Mouse (Mus musculus) ES-E14 (cell line): ENCODE measurements around the gene Tmem189.

ENCODE experiments used
- CHD2 ChIP-seq: IDR thresholded peaks from 2 replicates; pipeline ENCODE4 v1.6.1; 2014; ENCODE audit warnings: mild to moderate bottlenecking, low read depth, low read length, inconsistent platforms
- MAFK ChIP-seq: IDR thresholded peaks from 2 replicates; pipeline ENCODE4 v1.6.1; 2014; ENCODE audit warnings: mild to moderate bottlenecking, low read depth, low read length, inconsistent platforms; ENCODE audit not compliant: insufficient read depth

- TF ChIP-seq CHD2 = no peak
- no peak for TF ChIP-seq MAFK
Measured at GRCm38 (mm10) chr2:167659847-167660610, 29.6 kb downstream of the Tmem189 start.
